Mouse (Mus musculus): ENCODE data around the gene Fgfr2.

Gene Fgfr2

GRCm38 (mm10) chr7:130751678-130752077 is 2371.5 kb downstream of the Fgfr2 start:
- TF ChIP-seq GATA4 (IDR thresholded peaks at IDR 0.05; ENCODE audit: insufficient replicate concordance, low read length): no peak

- no peak for TF ChIP-seq GATA4 (IDR thresholded peaks at IDR 0.05; ENCODE audit: insufficient replicate concordance, low read length)
These were observed 2372.2 kb downstream of the Fgfr2 start for GRCm38 (mm10) chr7:130750752-130751490.

- TF ChIP-seq GATA4 (IDR thresholded peaks at IDR 0.05; ENCODE audit: insufficient replicate concordance, low read length): no peak
These were observed 2374.0 kb downstream of the Fgfr2 start for GRCm38 (mm10) chr7:130749165-130749564.

GRCm38 (mm10) chr7:130743239-130744025 is 2379.7 kb downstream of the Fgfr2 start:
- no peak for TF ChIP-seq GATA4 (IDR thresholded peaks at IDR 0.05; ENCODE audit: insufficient replicate concordance, low read length)

- TF ChIP-seq GATA4 (IDR thresholded peaks at IDR 0.05; ENCODE audit: insufficient replicate concordance, low read length): no peak
These were observed 2382.1 kb downstream of the Fgfr2 start for GRCm38 (mm10) chr7:130741099-130741498.

- TF ChIP-seq GATA4 (IDR thresholded peaks at IDR 0.05; ENCODE audit: insufficient replicate concordance, low read length): no peak
These were observed 2388.9 kb downstream of the Fgfr2 start for GRCm38 (mm10) chr7:130734195-130734787.

GRCm38 (mm10) chr7:130733423-130733822 is 2389.7 kb downstream of the Fgfr2 start:
- no peak for TF ChIP-seq GATA4 (IDR thresholded peaks at IDR 0.05; ENCODE audit: insufficient replicate concordance, low read length)

GRCm38 (mm10) chr7:130732908-130733307 is 2390.2 kb downstream of the Fgfr2 start:
- no peak for TF ChIP-seq GATA4 (IDR thresholded peaks at IDR 0.05; ENCODE audit: insufficient replicate concordance, low read length)

GRCm38 (mm10) chr7:130731792-130732191 is 2391.4 kb downstream of the Fgfr2 start:
- no peak for TF ChIP-seq GATA4 (IDR thresholded peaks at IDR 0.05; ENCODE audit: insufficient replicate concordance, low read length)

GRCm38 (mm10) chr7:130727560-130727959 is 2395.6 kb downstream of the Fgfr2 start:
- no peak for TF ChIP-seq GATA4 (IDR thresholded peaks at IDR 0.05; ENCODE audit: insufficient replicate concordance, low read length)

- TF ChIP-seq GATA4 (IDR thresholded peaks at IDR 0.05; ENCODE audit: insufficient replicate concordance, low read length): no peak
These were observed 2396.3 kb downstream of the Fgfr2 start for GRCm38 (mm10) chr7:130726724-130727422.

- TF ChIP-seq GATA4 (IDR thresholded peaks at IDR 0.05; ENCODE audit: insufficient replicate concordance, low read length): no peak
These were observed 2397.0 kb downstream of the Fgfr2 start for GRCm38 (mm10) chr7:130726185-130726584.

GRCm38 (mm10) chr7:130720646-130721335 is 2402.4 kb downstream of the Fgfr2 start:
- TF ChIP-seq GATA4 (IDR thresholded peaks at IDR 0.05; ENCODE audit: insufficient replicate concordance, low read length): no peak

GRCm38 (mm10) chr7:130719931-130720598 is 2403.1 kb downstream of the Fgfr2 start:
- TF ChIP-seq GATA4 (IDR thresholded peaks at IDR 0.05; ENCODE audit: insufficient replicate concordance, low read length): no peak
